Mouse (Mus musculus) thymus, postnatal 10 days (tissue): ENCODE measurements around the gene Dct.

Experiments
- DNase-seq, 2 experiments: peaks; one replicate each; pipeline ENCODE4 v3.0.0; 2021; ENCODE audit warnings: low spot score in 2 of 2

The Dct gene

DNA sequence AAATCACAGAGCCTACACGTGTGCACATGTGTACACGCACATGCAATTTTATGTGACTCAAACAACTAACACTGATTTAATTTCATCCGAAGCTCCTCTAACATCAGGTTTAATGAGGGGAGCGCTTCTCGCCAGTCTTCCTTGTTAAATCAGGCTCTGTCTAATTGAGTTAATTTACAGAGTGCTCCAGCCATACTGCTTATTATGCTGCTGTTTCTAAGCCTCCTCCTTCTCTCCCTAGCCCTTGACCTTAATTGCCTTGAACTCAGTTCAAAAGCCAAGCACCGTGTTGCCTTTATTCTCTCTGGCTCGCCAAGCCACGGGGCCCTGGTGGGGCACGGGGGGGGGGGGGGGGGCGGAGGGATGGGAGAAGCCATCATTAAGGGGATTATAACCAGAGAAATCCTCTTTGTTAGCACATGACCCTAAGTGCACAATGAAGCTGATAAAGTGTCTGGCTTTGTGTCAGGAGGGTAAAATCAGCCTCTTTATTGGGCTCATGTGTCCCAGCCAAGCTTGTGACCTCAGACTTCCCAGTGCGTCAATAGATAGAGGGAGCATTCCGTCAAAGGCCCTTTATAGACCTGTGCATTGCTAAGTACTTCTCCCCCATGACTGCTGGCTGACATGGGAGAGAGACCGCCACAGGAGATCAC is at the start of gene Dct:
Gene Dct, minus strand, starts transcription at position 270 of the 656 bp plus-strand sequence.
- no peak for DNase-seq

- DNase-seq = no peak
These were observed 49.4 kb upstream of the Dct start for GRCm38 (mm10) chr14:118101227-118101990.

GRCm38 (mm10) chr14:118098265-118098664 is 46.2 kb upstream of the Dct start:
- no peak for DNase-seq

DNA sequence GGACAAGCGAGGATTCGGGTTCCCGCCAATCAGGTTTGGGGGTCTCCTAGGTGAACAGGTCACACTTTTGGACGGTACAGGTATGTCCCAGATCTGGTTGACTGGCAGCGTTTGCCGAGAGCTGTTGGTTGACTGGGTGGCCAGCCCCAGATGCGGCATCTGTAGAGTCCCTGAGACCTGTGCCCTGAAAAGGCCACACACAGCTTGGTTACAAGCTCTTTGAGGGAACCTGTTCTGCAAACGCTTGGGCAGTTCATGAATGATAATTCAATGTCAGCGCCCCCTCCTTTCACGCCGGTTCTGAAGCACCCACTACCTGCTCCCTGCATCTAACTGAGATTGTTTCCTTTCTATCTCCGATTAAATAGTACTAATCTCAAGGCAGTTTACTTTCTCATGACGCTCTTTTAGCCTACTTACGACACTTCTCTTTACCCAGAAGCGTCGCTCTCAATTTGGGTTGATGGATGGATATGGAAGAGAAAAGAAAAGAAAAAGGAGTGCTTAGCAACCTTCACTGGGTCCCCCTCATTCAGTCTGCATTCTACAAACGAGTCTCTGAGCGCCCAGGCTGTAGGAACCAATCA is 37.9 kb upstream of the Dct start:
- no peak for DNase-seq

DNA sequence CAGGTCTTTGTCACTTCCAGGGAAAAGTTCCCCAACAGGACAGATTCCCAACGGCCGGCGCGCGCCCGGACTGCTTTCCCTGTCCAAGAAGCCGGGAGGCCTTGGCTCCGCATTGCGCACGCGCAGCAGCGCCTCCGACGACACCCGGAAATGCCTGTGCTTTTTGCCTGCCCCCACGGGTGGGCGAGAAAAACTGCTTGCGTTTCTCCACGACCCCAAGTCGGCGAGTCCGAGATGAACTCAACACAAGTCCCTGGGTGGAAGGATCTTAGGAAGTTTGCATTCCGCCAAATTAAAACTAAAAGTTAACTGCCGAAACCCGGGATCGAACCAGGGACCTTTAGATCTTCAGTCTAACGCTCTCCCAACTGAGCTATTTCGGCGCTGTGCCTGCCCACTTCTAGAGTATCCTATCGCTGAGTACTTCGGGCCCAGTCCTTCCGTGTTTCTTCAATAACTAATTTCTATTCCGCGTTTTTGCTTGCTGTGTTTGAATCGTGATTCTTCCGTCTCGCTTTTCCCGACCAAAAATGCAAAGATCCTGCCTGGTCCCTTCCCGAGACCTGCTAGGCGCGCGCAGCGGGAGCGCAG is 37.3 kb upstream of the Dct start:
- DNase-seq = peak; percentile 85 to 89

- no peak for DNase-seq
These were observed 36.6 kb upstream of the Dct start for GRCm38 (mm10) chr14:118088437-118089207.

DNA sequence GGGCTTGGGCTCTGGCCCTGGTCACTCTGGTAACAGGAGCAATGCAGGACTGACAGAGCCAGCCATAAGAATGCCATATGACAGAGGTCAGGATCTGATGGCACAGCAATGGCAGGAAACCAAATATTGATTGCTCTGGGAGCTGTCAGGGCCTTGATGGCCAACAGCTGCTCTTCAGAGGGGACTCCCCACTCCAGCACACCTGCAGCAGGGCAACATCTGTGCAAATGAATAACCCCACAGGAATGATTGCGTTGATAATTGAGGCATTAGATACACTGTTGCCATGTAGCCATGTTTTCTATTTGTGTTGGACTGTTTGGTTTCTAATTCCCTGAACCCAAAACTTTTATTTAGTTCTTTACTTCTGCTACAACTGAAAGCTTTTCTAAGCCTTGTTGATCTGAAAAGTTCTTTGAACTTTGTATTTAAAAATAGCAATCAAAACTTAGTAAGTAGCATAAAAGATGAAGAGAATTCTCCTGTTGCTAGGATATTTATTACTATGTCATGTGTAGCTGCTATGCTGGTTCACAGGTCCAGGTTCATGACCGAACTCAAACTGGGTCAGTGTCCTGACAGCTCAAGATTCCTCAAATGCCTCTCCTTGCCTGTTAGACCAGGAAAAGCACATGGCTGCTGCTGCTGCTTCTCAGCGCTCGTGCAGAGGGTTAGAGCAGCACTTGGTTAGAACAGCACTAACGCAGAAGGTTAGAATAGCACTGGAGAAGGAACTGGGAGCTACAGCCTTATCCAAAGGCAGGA is 34.4 kb upstream of the Dct start:
- no peak for DNase-seq

- no peak for DNase-seq
These were observed 31.8 kb upstream of the Dct start for GRCm38 (mm10) chr14:118083851-118084250.

- DNase-seq = no peak
These were observed 28.6 kb upstream of the Dct start for GRCm38 (mm10) chr14:118080606-118081005.

DNA sequence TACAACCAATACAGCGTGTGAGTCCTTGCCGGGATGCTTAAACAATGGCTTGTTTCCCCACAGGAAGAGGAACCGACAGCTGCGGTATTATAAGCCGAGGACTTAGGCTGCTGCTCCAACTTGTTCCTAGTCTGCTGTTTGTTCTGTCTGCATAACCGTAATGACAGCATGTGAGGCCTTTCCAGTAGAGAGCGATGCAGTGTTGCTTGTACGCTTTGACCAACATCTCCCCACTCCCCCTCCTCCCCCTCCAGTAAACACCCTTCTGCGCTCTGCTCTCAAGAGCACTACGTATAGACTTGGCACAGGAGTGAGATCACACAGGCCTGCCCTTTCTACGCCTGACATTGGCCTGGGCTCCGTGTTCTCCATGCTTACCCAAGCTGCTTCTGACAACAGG is 18.1 kb upstream of the Dct start:
- no peak for DNase-seq

- no peak for DNase-seq
These were observed 17.5 kb upstream of the Dct start for GRCm38 (mm10) chr14:118069439-118070079.

DNA sequence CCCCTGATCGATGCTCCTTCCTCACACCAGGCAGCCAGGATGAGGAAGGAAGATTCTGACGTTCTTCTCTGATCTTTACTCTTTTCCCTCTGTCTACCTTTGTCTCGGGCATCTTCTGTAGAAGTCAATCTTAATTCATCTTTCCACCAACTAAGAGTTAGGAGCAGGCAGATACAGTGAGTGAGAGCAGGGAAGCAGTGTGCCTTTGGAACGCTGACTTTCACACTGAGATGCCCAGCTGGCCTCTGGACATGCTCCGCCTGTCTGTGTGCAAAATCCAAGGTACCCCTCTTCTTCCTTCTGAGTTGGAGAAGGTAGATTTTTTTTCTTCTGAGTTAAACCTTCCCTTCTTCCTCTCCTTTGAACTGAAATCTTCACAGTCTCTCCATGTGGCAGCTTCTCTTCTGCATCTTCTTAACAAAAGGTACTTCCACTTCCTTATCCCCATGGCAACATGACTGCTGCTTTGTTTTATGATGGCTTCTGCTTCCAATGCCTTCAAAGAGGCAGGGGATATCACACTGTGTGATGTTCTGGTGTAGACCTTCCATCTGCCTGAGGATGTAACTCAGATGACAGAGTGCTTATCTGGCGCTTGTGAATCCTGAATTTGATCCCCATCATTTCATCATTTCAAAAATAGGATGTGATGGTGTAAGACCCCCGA is 9.9 kb upstream of the Dct start:
- no peak for DNase-seq

DNA sequence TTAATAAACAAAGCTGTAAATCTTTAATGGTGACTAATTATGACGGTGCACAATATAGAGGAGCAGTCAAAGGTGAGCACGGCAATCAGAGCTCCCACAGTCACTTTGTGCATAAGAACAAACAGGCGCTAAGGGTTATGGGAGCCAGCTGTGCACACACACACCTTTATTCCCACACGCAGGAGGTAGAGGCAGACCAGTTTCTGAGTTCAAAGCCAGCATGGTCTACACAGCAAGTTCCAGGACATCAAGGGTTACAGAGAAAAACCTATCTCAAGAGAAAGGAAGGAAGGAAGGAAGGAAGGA is 6.5 kb upstream of the Dct start:
- no peak for DNase-seq

DNA sequence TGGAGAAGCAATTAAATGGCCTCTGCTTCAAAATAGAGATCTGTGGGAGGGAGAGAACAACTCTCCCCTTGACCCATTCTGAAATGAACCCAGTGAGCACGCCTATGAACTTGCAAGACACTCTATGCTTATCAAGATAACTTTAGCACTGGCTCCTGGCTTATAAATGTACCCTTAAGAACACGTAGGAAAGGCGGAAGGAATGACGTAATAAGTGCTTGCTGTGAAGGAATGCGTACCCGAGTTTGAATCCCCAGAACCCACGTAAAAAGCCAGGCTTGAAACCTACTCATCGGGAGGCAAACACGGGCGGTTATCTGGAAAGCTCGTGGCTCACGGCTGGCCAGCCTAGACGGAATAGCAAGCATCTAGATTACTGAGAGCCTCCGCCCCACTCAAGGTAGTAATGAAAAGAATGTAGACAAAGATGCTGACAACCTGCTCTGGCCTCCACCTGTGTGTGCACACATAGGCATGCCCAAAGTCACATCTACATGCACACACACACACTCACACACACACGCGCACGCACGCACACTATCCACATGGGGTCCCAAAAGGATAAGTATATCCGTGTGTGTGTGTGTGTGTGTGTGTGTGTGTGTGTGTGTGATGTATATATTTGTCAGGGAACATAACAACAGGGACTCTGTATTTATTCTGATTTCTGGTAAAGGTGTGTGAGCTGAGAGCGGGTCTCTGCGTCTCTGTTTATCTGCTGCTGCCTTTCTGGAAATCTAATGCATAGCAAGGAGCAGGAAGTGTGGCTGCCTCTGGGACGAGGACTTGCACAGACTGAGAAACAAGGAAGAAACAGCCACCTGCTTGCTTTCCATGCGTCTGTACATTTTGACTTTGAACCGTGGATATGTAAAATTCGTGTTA is 5.9 kb upstream of the Dct start:
- no peak for DNase-seq

GRCm38 (mm10) chr14:118052770-118053169 is 726 bp upstream of the Dct start:
- no peak for DNase-seq

DNA sequence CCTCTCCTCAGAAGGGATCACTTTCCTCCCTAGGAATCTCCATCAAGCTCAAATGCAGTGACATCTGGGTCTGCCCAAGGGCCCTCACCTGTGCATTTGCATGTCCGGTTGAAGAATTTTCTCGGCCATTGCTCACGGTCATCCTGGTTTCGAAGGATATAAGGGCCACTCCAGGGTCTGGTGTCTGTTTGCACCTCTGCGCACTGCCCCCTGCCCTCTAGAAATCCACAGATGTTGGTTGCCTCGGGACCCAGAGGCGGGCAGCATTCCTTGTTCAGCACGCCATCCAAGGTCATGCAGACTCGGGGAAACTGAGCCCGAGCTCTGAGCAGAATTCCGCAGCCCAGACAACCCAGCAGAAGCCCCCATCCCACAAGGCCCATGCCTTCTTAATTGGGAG is 648 bp downstream of the Dct start:
- DNase-seq = no peak

DNA sequence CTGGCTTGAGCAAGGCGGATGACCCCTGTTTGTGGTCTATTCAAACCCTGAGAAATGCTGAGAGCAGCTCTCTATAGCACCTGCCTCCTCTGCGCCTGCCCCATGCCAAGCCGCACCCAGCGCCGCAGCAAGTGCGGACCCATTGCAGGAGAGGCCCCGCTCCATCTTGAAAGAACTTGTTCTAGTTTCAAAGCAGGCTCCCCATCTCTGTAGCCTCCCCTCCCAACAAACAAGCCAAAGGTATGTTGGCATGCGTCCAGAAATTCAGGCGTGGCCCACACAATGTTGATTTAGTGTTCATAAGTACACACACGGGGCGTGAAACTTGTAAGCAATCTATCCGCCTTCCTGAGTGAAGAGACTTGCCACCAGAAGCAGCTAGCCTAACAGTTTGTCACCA is 1.1 kb downstream of the Dct start:
- no peak for DNase-seq

DNA sequence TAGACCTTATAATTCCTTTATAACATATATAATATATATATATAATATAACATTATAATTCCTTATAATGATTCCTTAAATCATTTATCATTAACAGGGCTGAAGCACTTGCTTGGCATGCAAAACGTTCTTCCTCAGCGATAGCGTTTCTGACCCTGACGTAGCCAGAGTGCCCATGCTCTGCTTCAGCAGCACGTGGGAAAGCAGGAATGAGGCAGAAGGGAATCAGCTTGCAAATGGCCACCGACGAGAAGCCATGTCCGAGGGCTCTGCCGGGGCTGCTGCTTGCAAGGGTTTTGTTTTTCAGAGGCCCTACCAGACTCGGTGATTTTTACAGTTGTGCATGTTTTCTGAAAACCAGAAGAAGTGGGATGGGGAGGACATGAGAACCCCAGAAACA is 1.6 kb downstream of the Dct start:
- DNase-seq = no peak

DNA sequence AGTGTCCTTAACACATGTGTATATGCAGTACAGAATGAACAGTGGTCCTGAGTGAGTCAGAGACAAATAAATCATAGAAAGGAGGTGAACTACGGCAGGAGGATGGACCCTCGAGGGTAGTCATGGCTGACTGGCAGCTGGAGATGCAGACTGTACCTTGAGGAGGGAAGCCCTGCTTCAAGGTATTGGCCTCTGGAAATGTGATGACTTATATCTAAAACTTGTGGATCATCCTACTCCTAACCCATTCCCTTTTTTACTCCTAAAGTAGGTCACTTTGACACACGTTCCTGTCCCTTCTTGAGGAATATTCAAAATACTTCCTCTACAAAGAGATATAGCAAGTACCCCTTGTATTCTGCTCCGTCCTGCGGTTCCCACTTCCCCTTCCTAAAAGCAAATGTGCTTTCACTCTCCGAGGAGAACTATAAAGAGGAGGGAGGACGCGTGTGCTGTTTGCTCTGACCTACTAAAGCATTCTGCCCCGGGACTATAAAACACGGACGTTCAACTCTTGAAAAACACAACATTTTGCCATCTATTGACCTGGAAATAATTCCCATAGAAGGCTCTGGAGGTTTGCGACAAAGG is 2.3 kb downstream of the Dct start:
- DNase-seq = no peak
